Mouse (Mus musculus) erythroblast, adult 5-6 weeks (primary cell): Measurements from ENCODE around the gene Rgs3. TPM values are rescaled to one million over a fixed set of nuclear protein-coding genes. Genes with fewer than 3 reads are reported as not detected.

Experiments used
- ATAC-seq: replicated peaks from 2 replicates; pipeline ENCODE4 v1.8.0; 2016; ENCODE audit warnings: moderate number of reproducible peaks, mild to moderate bottlenecking, moderate TSS enrichment, inconsistent platforms; ENCODE audit not compliant: poor library complexity, low FRiP score, severe bottlenecking
- total RNA-seq, 2 experiments: library from RNA; stranded (forward) in 1 of 2; stranded (reverse) in 1 of 2; fragments of 150-400 nt in 1 of 2; fragments of 200-764, 138-1000 nt in 1 of 2; gene quantifications; 2 replicates each; pipeline versions ENCODE4 v1.2.3 to v1.2.4; 2015 to 2017; ENCODE audit warnings: low replicate concordance in 2 of 2

Gene Rgs3
- total RNA-seq, 2 experiments from 2014 or later = 4.5 to 18.8 TPM

- no peak for ATAC-seq
These were observed 172.4 kb downstream of the Rgs3 start for GRCm38 (mm10) chr4:62732096-62732495.

GRCm38 (mm10) chr4:62732840-62733239 lies 173.2 kb downstream of the Rgs3 start:
- no peak for ATAC-seq

- no peak for ATAC-seq
These were observed 174.3 kb downstream of the Rgs3 start for GRCm38 (mm10) chr4:62733938-62734337.

GRCm38 (mm10) chr4:62735291-62735690 lies 175.6 kb downstream of the Rgs3 start:
- ATAC-seq = no peak

- no peak for ATAC-seq
These were observed 176.2 kb downstream of the Rgs3 start for GRCm38 (mm10) chr4:62735878-62736277.

GRCm38 (mm10) chr4:62736421-62736820 lies 176.8 kb downstream of the Rgs3 start:
- ATAC-seq = no peak

- no peak for ATAC-seq
These were observed 177.3 kb downstream of the Rgs3 start for GRCm38 (mm10) chr4:62736904-62737303.

- no peak for ATAC-seq
These were observed 178.5 kb downstream of the Rgs3 start for GRCm38 (mm10) chr4:62737983-62738695.

- no peak for ATAC-seq
These were observed 179.3 kb downstream of the Rgs3 start for GRCm38 (mm10) chr4:62738996-62739395.

GRCm38 (mm10) chr4:62739591-62739990 lies 179.9 kb downstream of the Rgs3 start:
- ATAC-seq = no peak

GRCm38 (mm10) chr4:62740282-62741054 lies 180.8 kb downstream of the Rgs3 start:
- no peak for ATAC-seq

GRCm38 (mm10) chr4:62741055-62741453 lies 181.4 kb downstream of the Rgs3 start:
- no peak for ATAC-seq

GRCm38 (mm10) chr4:62741601-62742000 lies 182.0 kb downstream of the Rgs3 start:
- ATAC-seq = no peak

GRCm38 (mm10) chr4:62742885-62743760 lies 183.5 kb downstream of the Rgs3 start:
- ATAC-seq = no peak

GRCm38 (mm10) chr4:62744534-62744956 lies 184.9 kb downstream of the Rgs3 start:
- no peak for ATAC-seq

GRCm38 (mm10) chr4:62744985-62745638 lies 185.5 kb downstream of the Rgs3 start:
- no peak for ATAC-seq
